Mouse (Mus musculus) megakaryocyte, adult 5-6 weeks (primary cell): ENCODE data around the gene H2al1c. TPM values are rescaled to one million over a fixed set of nuclear protein-coding genes. Genes with fewer than 3 reads are reported as not detected.

Experiments used
- total RNA-seq, 2 experiments: library from RNA; stranded (forward) in 1 of 2; stranded (reverse) in 1 of 2; fragments of 153-499, 151-499 nt in 1 of 2; fragments of 221-1000, 200-1000 nt in 1 of 2; gene quantifications; 2 replicates each; pipeline versions ENCODE4 v1.2.3 to v1.2.4; 2015 to 2017

Gene H2al1c
- total RNA-seq, 2 experiments from 2014 or later = not detected

Other genes starting within 250 kb of the H2al1c start
- not detected in 2 replicates for gene H2al1a, start 6.4 kb upstream of the H2al1c start, total RNA-seq (2015)
- gene H2al1a, start 6.4 kb upstream of the H2al1c start, total RNA-seq (2017) = not detected in 2 replicates
- not detected in 2 replicates for gene H2al1b, start 3.2 kb upstream of the H2al1c start, total RNA-seq (2015)
- gene H2al1b, start 3.2 kb upstream of the H2al1c start, total RNA-seq (2017) = not detected in 2 replicates
- not detected in 2 replicates for gene H2al1d, start 3.2 kb downstream of the H2al1c start, total RNA-seq (2015)
- not detected in 2 replicates for gene H2al1d, start 3.2 kb downstream of the H2al1c start, total RNA-seq (2017)
- gene H2al1e, start 6.3 kb downstream of the H2al1c start, total RNA-seq (2015) = not detected in 2 replicates
- gene H2al1e, start 6.3 kb downstream of the H2al1c start, total RNA-seq (2017) = not detected in 2 replicates
- gene H2al1f, start 9.5 kb downstream of the H2al1c start, total RNA-seq (2015) = not detected in 2 replicates
- not detected in 2 replicates for gene H2al1f, start 9.5 kb downstream of the H2al1c start, total RNA-seq (2017)
- gene H2al1g, start 12.6 kb downstream of the H2al1c start, total RNA-seq (2015) = not detected in 2 replicates
- not detected in 2 replicates for gene H2al1g, start 12.6 kb downstream of the H2al1c start, total RNA-seq (2017)
- not detected in 2 replicates for gene H2al1h, start 15.8 kb downstream of the H2al1c start, total RNA-seq (2015)
- gene H2al1h, start 15.8 kb downstream of the H2al1c start, total RNA-seq (2017) = not detected in 2 replicates
- gene H2al1i, start 19.0 kb downstream of the H2al1c start, total RNA-seq (2015) = not detected in 2 replicates
- not detected in 2 replicates for gene H2al1i, start 19.0 kb downstream of the H2al1c start, total RNA-seq (2017)
- gene H2al1j, start 22.2 kb downstream of the H2al1c start, total RNA-seq (2015) = not detected in 2 replicates
- gene H2al1j, start 22.2 kb downstream of the H2al1c start, total RNA-seq (2017) = not detected in 2 replicates